Mouse (Mus musculus): ENCODE results near the gene Mical2. TPM values are rescaled to one million over a fixed set of nuclear protein-coding genes. Genes with fewer than 3 reads are reported as not detected.

The Mical2 gene
- total and polyA plus RNA-seq, 3 experiments = not detected

GRCm38 (mm10) chr7:112244683-112245082, 19.0 kb downstream of the Mical2 start:
- no peak for DNase-seq (ENCODE audit: low read depth, low spot score)
- Histone ChIP-seq H3K27me3 (ENCODE audit: control insufficient read depth in 1 of 2, insufficient read depth in 2 of 2, low read length in 2 of 2) (no peaks in the 10 kb centered on the region), H3K9me3 (replicated peaks; ENCODE audit: insufficient read depth, low read length) (no peaks in the 10 kb centered on the region), H3K4me1 (ENCODE audit: control insufficient read depth in 1 of 2, insufficient read depth in 2 of 2, low read length in 2 of 2) (no peaks in the 10 kb centered on the region), H3K27ac (ENCODE audit: control insufficient read depth, low read depth, low read length) (no peak overlapping the region), H3K79me2 (ENCODE audit: control insufficient read depth, insufficient read depth, low read length, poor library complexity) (no peaks in the 10 kb centered on the region), H3K36me3 (ENCODE audit: control insufficient read depth in 1 of 2, insufficient read depth in 2 of 2, low read length in 2 of 2) (no peaks in the 10 kb centered on the region), H3K4me3 (ENCODE audit: control insufficient read depth in 1 of 2, insufficient read depth in 1 of 2, low read depth in 2 of 2, low read length in 2 of 2) (no peak overlapping the region), H3K9ac (ENCODE audit: control insufficient read depth, low read depth, low read length, poor library complexity, severe bottlenecking) (no peak overlapping the region)
- TF ChIP-seq ZKSCAN1 (IDR thresholded peaks at IDR 0.05; ENCODE audit: low read depth, low read length) (no peak), EP300 (IDR thresholded peaks at IDR 0.05; ENCODE audit: low read depth in 1 of 2, low read length in 2 of 2) (no peak), ETS1 (IDR thresholded peaks at IDR 0.05; ENCODE audit: low read depth, low read length) (no peak), UBTF (IDR thresholded peaks at IDR 0.05; ENCODE audit: borderline replicate concordance, insufficient read depth, low read depth, low read length) (no peak), JUND (IDR thresholded peaks at IDR 0.05; ENCODE audit: low read depth, low read length) (no peak), MYB (IDR thresholded peaks at IDR 0.05; ENCODE audit: low read depth, low read length) (no peak), TAL1 (IDR thresholded peaks at IDR 0.05; ENCODE audit: low read length) (no peak), E2F4 (IDR thresholded peaks at IDR 0.05; ENCODE audit: borderline replicate concordance, low read depth, low read length) (no peak)

GRCm38 (mm10) chr7:112245839-112246438, 20.3 kb downstream of the Mical2 start:
- no peak overlapping the region for H3K27ac ChIP-seq (ENCODE audit: control insufficient read depth, low read depth, low read length)
- H3K9ac ChIP-seq (ENCODE audit: control insufficient read depth, low read depth, low read length, poor library complexity, severe bottlenecking) = no peak overlapping the region
- no peaks in the 10 kb centered on the region for H3K4me1 ChIP-seq (ENCODE audit: control insufficient read depth in 1 of 2, insufficient read depth in 2 of 2, low read length in 2 of 2)
- no peak overlapping the region for H3K4me3 ChIP-seq (ENCODE audit: control insufficient read depth in 1 of 2, insufficient read depth in 1 of 2, low read depth in 2 of 2, low read length in 2 of 2)
- no peaks in the 10 kb centered on the region for H3K79me2 ChIP-seq (ENCODE audit: control insufficient read depth, insufficient read depth, low read length, poor library complexity)
- no peaks in the 10 kb centered on the region for H3K27me3 ChIP-seq (ENCODE audit: control insufficient read depth in 1 of 2, insufficient read depth in 2 of 2, low read length in 2 of 2)
- DNase-seq (ENCODE audit: low read depth, low spot score) = no peak
- no peaks in the 10 kb centered on the region for H3K9me3 ChIP-seq (replicated peaks; ENCODE audit: insufficient read depth, low read length)
- H3K36me3 ChIP-seq (ENCODE audit: control insufficient read depth in 1 of 2, insufficient read depth in 2 of 2, low read length in 2 of 2) = no peaks in the 10 kb centered on the region
- TF ChIP-seq ZC3H11A (IDR thresholded peaks at IDR 0.05; ENCODE audit: low read depth, low read length) (no peak), CHD1 (IDR thresholded peaks at IDR 0.05; ENCODE audit: low read depth, low read length) (no peak), TBP (IDR thresholded peaks at IDR 0.05; ENCODE audit: low read depth, low read length) (no peak), CTCF (IDR thresholded peaks at IDR 0.05 in 2 of 3, conservative IDR thresholded peaks at IDR 0.05 in 1 of 3; ENCODE audit: control insufficient read depth in 1 of 3, insufficient read depth in 1 of 3, low read depth in 2 of 3, low read length in 3 of 3, poor library complexity in 1 of 3, severe bottlenecking in 1 of 3) (no peak), ZNF384 (IDR thresholded peaks at IDR 0.05; ENCODE audit: low read depth, low read length) (no peak)

- H3K9ac ChIP-seq (ENCODE audit: control insufficient read depth, low read depth, low read length, poor library complexity, severe bottlenecking) = no peak overlapping the region
- no peaks in the 10 kb centered on the region for H3K79me2 ChIP-seq (ENCODE audit: control insufficient read depth, insufficient read depth, low read length, poor library complexity)
- no peaks in the 10 kb centered on the region for H3K36me3 ChIP-seq (ENCODE audit: control insufficient read depth in 1 of 2, insufficient read depth in 2 of 2, low read length in 2 of 2)
- no peak overlapping the region for H3K4me3 ChIP-seq (ENCODE audit: control insufficient read depth in 1 of 2, insufficient read depth in 1 of 2, low read depth in 2 of 2, low read length in 2 of 2)
- H3K27ac ChIP-seq (ENCODE audit: control insufficient read depth, low read depth, low read length) = no peak overlapping the region
- H3K4me1 ChIP-seq (ENCODE audit: control insufficient read depth in 1 of 2, insufficient read depth in 2 of 2, low read length in 2 of 2) = no peaks in the 10 kb centered on the region
- no peaks in the 10 kb centered on the region for H3K9me3 ChIP-seq (replicated peaks; ENCODE audit: insufficient read depth, low read length)
- no peak for DNase-seq (ENCODE audit: low read depth, low spot score)
- no peaks in the 10 kb centered on the region for H3K27me3 ChIP-seq (ENCODE audit: control insufficient read depth in 1 of 2, insufficient read depth in 2 of 2, low read length in 2 of 2)
- no peak for TF ChIP-seq USF1 (IDR thresholded peaks at IDR 0.05; ENCODE audit: low read depth, low read length)
- TF ChIP-seq RCOR1 (IDR thresholded peaks at IDR 0.05; ENCODE audit: low read depth, low read length) = no peak
- TF ChIP-seq ZC3H11A (IDR thresholded peaks at IDR 0.05; ENCODE audit: low read depth, low read length) = no peak
- no peak for TF ChIP-seq JUND (IDR thresholded peaks at IDR 0.05; ENCODE audit: low read depth, low read length)
- no peak for TF ChIP-seq MYB (IDR thresholded peaks at IDR 0.05; ENCODE audit: low read depth, low read length)
- no peak for TF ChIP-seq TBP (IDR thresholded peaks at IDR 0.05; ENCODE audit: low read depth, low read length)
- TF ChIP-seq CHD2 (IDR thresholded peaks at IDR 0.05; ENCODE audit: low read length) = no peak
- TF ChIP-seq CHD1 (IDR thresholded peaks at IDR 0.05; ENCODE audit: low read depth, low read length) = no peak
- TF ChIP-seq HCFC1 (IDR thresholded peaks at IDR 0.05; ENCODE audit: low read depth, low read length) = no peak
- no peak for TF ChIP-seq TAL1 (IDR thresholded peaks at IDR 0.05; ENCODE audit: low read length)
- no peak for TF ChIP-seq GATA1 (IDR thresholded peaks at IDR 0.05; ENCODE audit: low read depth, low read length)
- TF ChIP-seq TCF12 (IDR thresholded peaks at IDR 0.05; ENCODE audit: low read depth, low read length) = no peak
- TF ChIP-seq RAD21 (IDR thresholded peaks at IDR 0.05; ENCODE audit: low read depth, low read length) = no peak
Observed at GRCm38 (mm10) chr7:112246442-112246841, 20.8 kb downstream of the Mical2 start.
